Mouse (Mus musculus): ENCODE measurements around the gene Gtf3c2.

The Gtf3c2 gene

DNA sequence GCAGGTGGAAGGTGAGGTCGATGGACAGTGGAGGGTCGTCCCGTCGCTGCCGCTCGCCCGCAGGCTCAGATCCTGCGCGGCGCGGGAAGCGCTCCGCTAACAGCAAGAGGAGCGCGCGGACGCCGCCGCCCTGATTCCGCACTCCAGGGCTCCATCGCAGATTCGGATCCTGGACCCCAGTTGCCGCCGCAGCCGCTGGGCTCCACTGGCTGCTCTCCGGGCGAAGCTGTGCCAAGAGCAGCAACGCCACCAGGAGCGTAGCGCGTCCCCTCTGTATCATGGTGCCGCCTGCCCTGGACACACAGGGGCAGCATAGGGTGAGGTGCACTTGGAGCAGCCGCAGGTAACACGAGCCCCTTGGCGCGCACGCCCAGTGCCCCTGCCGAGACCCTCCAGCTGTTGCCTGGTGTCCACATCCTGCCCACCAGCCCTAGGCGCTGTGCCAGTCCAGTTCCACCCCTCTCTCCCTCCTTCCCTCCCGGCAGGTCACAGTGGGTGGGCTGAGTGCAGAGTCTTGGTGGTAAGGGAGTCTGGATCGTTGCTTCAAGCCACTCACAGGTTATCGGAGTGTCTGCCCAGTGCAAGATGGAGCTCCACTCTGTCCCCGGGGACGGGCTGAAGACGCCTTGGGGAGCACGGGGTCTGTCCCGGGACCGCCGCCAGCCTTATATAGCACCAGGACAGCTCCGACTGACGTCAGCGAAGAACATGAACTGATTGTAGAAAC lies 41.5 kb downstream of the Gtf3c2 start, which contains the start of gene Ucn:
Gene Ucn, minus strand, starts transcription at position 589 of the 727 bp plus-strand sequence.
- DNase-seq = no peak

DNA sequence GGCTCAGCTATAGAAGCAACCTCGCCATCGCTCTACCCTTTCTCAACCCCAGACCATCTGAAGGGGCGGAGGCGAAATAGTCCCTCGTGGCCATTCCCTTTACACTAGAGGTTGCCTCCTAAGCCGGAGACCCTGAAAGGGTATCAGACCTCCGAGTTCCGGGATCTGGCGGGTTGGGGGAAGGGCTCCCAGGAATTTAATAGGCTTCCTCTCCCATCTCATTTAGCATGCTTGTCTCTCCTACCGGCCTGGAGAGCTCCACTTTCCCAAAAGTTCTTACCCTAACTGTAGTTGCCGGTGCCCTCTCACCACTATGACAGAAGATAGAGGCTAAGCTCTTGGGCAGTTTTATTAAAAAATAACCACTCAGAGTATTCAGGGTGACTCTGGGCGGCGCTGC lies 42.3 kb downstream of the Gtf3c2 start:
- DNase-seq = no peak

DNA sequence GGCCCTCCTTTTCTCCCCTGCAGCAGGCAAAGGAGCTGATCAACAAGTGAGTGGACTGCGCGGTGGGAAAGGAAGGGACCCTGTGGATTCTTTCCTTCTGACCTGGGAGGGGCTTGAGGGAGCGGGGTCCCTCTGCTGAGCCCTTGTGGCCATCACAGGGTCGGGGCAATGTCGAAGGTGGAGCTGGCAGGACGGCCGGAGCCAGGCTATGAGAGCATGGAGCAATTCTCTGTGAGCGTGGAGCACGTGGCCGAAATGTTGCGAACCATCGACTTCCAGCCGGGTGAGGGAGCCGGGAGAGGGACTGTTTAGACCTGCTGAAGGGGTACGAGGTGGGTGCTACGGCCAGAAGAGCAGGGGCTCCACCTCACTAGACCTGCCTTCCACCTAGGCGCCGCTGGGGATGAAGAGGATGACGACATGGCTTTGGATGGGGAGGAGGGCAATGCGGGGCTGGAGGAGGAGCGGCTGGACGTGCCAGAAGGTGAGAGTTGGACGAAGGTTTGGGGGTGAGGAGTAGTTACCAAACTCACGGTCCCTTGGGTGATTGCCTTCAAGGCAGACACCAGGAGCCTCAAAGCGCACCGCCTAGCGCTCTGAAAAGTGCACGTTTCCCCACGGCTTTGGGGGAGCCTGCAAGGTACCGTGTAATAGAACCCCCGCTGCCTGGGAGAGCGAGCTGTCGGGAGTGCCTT lies 43.1 kb downstream of the Gtf3c2 start:
- DNase-seq = no peak

DNA sequence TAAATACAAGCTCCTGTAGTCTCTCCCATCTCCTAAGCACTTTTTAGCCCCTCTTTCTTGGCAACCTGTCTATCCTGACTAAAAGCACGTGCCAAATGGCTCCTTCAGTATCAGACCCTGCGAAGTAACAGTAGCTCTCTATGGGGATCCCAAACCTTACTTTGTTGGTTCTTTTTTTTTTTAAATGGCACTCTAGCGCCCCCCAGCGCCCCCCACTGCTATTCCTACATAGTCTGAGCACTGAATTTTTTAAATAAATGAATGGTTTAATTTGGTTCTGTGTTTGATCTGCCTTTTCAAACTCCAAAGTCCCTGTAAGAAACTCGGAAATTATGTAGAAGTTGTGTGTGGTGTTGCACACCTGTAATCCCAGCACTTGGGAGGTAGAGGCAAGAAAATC lies 53.9 kb downstream of the Gtf3c2 start:
- no peak for DNase-seq

DNA sequence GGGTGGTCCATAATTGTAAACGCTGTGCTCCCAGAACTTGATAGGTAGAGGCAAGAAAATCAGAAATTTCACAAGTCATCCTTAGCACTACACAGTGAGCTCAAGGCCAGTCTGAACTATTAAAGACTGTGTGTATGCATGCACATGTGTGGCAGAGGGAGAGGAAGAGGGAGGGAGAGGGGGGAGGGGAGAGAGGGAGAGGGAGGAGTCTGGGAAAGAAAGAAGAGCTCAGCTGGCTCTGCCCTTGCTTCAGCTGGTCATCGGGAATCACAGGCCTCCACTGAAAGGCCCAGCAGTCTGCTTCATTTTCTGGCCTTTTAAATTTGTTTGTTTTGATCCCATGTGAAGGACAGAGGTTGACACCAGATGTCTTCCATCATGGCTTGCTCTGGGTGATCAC lies 56.5 kb downstream of the Gtf3c2 start:
- DNase-seq = no peak

DNA sequence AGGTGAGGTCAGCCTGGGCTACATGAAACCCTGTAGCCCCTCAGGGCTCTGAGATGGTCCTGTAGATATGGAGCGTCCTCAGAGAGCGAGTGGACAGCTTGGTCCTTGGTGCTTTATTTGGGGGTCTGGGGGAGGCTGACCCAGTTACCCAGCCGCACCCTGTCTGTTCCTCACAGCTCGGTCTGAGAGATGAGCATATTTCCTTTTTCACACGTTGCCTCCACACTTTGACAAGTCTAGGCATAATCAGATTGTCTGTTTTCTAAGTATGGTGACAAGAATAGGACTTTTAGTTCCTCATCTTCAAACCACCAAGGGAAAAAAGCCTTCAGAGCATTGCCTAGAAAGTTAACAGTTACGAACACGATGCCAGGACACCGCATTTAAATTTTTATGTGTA lies 58.8 kb downstream of the Gtf3c2 start:
- no peak for DNase-seq

DNA sequence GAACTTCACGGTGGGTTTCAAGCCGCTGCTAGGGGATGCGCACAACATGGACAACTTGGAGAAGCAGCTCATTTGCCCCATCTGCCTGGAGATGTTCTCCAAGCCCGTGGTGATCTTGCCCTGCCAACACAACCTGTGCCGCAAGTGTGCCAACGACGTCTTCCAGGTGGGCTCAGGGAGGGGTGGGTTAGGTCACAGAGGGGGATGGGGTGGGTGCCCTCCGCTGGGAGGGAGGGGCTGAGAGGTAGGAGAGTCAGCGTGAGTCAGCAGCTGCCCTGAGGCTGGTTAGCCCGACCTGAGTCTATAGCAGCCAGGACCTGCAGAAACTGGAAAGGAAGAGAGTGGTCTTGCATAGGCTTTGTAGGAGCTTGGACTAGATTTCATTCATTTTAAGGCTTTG lies 63.0 kb downstream of the Gtf3c2 start:
- DNase-seq = no peak

DNA sequence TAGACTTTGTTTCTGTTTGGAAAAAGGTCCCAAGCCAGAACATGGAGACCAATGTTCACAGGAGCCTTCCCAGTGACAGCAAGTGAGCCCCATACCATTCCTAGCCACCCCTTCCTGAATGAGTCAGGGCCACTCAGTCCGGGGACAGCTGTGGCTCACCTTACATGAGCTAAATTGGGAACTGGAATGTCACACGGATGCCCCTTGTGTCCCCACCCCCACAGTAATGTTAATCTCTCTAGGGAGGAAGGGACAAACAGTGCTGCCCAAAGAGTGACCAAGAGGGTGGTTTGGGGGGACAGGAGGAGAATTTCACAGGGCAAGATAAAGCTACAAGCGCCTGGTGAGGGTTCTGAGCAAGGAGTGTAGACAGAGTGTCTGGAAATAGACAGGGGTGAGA lies 63.6 kb downstream of the Gtf3c2 start, which contains the start of gene Trim54:
Gene Trim54, plus strand, starts transcription at position 359 of the 400 bp plus-strand sequence.
- DNase-seq = no peak

DNA sequence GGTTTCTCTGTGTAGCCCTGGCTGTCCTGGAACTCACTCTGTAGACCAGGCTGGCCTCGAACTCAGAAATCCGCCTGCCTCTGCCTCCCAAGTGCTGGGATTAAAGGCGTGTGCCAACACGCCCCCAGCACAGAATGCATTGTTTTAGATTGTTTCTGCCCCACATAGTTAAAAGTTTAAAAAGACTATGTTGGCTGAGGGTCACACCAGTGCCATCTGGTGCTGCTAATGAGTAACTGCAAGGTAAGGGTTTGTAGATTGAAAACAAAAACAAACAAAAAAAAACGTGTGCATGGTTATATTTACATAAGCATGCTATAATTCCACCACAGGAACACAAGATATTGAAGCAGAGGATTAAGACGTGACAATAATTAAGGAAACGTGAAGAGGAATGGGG lies 69.2 kb downstream of the Gtf3c2 start:
- no peak for DNase-seq

DNA sequence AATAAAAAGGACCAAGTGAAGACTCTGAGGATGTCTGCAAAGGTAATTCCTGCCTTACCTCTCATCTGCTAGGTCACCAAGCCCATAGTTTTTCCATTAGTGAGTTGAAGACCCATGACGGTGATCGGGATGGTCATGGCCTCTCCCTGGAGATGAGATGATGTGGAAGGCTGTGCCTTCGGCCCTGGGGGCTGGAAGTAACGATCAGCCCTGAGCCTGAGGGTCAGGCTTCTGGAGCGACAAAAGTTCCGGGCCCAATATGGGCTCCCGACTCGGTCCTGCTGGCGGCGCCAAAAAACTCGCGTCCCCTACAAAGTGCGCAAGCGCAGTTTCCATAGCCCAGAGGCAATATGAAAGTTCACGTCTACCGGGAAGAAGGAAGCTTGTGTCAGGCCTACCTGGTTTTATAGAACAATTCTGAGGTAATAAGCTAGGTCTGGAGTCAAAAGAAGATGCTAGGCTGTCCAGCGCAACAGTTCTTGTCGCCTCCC lies 71.9 kb downstream of the Gtf3c2 start, which contains the start of gene Slc30a3:
Gene Slc30a3, minus strand, starts transcription at position 238 of the 491 bp plus-strand sequence.
- no peak for DNase-seq

All from cerebellum, adult 11-12 months (tissue).